Mouse (Mus musculus) c-Kit-positive CD71-negative TER-119-negative erythroid progenitor cells, embryonic 14.5 days (primary cell): Measurements from ENCODE around the gene Ap2a2.
A peak's percentile ranks its signal among the peaks of the same experiment; 100 is the strongest.
"Not testable (repeated sequence)": the region's sequence is repeated elsewhere in the genome, so short reads cannot be mapped to it uniquely, and the experiment has no call there.

Experiments used
- DNase-seq: peaks from one replicate; pipeline ENCODE4 v3.0.0-alpha.2; 2013; ENCODE audit warnings: low read depth

The Ap2a2 gene

GRCm38 (mm10) chr7:141597563-141597962, 35.6 kb downstream of the Ap2a2 start:
- no peak for DNase-seq

GRCm38 (mm10) chr7:141607717-141608116, 45.7 kb downstream of the Ap2a2 start:
- DNase-seq, result no peak

- no peak for DNase-seq
Measured at GRCm38 (mm10) chr7:141609719-141610514, 47.9 kb downstream of the Ap2a2 start.

- no peak for DNase-seq
Measured at GRCm38 (mm10) chr7:141611711-141612370, 49.9 kb downstream of the Ap2a2 start.

GRCm38 (mm10) chr7:141612371-141612760, 50.4 kb downstream of the Ap2a2 start:
- DNase-seq, result no peak

- DNase-seq, result no peak
Measured at GRCm38 (mm10) chr7:141612791-141613190, 50.8 kb downstream of the Ap2a2 start.

GRCm38 (mm10) chr7:141614329-141614832, 52.4 kb downstream of the Ap2a2 start:
- DNase-seq, result peak; percentile 26

GRCm38 (mm10) chr7:141624214-141624613, 62.2 kb downstream of the Ap2a2 start:
- DNase-seq, result no peak

GRCm38 (mm10) chr7:141625120-141625810, 63.3 kb downstream of the Ap2a2 start:
- DNase-seq, result no peak

GRCm38 (mm10) chr7:141628018-141628417, 66.0 kb downstream of the Ap2a2 start:
- DNase-seq, result no peak

GRCm38 (mm10) chr7:141629241-141629640, 67.3 kb downstream of the Ap2a2 start:
- no peak for DNase-seq

GRCm38 (mm10) chr7:141638077-141638476, 76.1 kb downstream of the Ap2a2 start:
- not testable (repeated sequence) for DNase-seq

- DNase-seq, result not testable (repeated sequence)
Measured at GRCm38 (mm10) chr7:141638513-141639334, 76.8 kb downstream of the Ap2a2 start.

- DNase-seq, result not testable (repeated sequence)
Measured at GRCm38 (mm10) chr7:141639335-141639890, 77.4 kb downstream of the Ap2a2 start.

GRCm38 (mm10) chr7:141642375-141642774, 80.4 kb downstream of the Ap2a2 start:
- no peak for DNase-seq

GRCm38 (mm10) chr7:141643160-141643559, 81.2 kb downstream of the Ap2a2 start:
- peak; percentile 46 for DNase-seq

- DNase-seq, result no peak
Measured at GRCm38 (mm10) chr7:141647083-141647482, 85.1 kb downstream of the Ap2a2 start.

GRCm38 (mm10) chr7:141647815-141648214, 85.8 kb downstream of the Ap2a2 start:
- DNase-seq, result no peak

GRCm38 (mm10) chr7:141652191-141652590, 90.2 kb downstream of the Ap2a2 start:
- no peak for DNase-seq

GRCm38 (mm10) chr7:141660346-141660745, 98.4 kb downstream of the Ap2a2 start:
- DNase-seq, result no peak

GRCm38 (mm10) chr7:141661481-141661880, 99.5 kb downstream of the Ap2a2 start:
- DNase-seq, result no peak
